Mouse (Mus musculus): ENCODE measurements around the gene Ssh2.

DNA sequence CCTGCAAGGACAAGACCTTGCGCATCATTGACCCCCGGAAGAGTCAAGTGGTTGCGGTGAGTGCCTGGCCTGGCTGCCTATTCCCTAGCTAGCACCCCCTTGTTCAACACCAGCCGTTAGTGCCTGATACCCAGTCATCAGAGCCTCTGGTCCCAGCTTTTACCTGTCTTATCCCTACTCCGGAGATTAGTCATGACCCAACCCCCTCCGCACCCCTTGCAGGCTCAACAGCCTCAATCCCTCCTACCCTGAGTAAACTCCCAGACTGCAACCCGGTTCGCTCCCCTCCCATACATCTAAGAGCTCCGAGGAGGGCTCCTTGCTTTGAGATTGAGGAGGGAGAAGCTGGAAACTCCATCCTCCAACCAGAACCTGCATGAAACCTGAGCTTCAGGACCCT, 250.5 kb downstream of the Ssh2 start:
- TF ChIP-seq CTCF (IDR thresholded peaks at IDR 0.05; ENCODE audit: extremely low read depth, insufficient read depth, low read length) (no peak), POLR2A (IDR thresholded peaks at IDR 0.05; ENCODE audit: extremely low read depth, insufficient read depth, low read length) (no peak)
